Mouse (Mus musculus) erythroblast, embryonic 14.5 days (primary cell): ENCODE results near the gene Abhd11.

Experiments used
- GATA1 ChIP-seq: IDR thresholded peaks from 2 replicates; pipeline ENCODE4 v1.6.1; 2012; ENCODE audit warnings: low read length, inconsistent platforms, mixed read lengths
- TAL1 ChIP-seq: IDR thresholded peaks from 3 replicates; pipeline ENCODE4 v1.6.1; 2012; ENCODE audit warnings: low read length, inconsistent platforms, mixed read lengths

DNA sequence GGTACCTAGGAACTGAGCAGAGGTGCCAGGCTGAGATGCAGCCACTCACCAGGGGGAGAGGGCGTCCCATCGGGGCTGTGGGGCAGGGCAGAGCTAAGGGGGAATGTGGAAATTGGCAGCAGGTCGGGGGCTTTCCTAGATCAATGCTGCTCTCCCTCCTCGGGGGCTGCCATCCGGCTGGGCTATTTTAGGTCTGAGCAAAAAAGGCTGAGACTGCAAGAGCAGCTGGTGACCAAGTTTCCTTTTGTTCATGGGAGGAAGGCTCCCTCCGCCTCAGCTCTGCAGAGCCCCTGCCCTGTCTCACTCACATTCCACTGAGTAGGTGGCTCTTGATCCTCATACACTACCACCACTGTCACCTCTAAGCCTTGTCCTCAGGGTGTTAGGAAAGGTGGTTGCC lies 31.1 kb downstream of the Abhd11 start:
- TF ChIP-seq GATA1 = no peak
- TF ChIP-seq TAL1 = no peak
